Mouse (Mus musculus): Measurements from ENCODE around the gene Rap2a.

DNA sequence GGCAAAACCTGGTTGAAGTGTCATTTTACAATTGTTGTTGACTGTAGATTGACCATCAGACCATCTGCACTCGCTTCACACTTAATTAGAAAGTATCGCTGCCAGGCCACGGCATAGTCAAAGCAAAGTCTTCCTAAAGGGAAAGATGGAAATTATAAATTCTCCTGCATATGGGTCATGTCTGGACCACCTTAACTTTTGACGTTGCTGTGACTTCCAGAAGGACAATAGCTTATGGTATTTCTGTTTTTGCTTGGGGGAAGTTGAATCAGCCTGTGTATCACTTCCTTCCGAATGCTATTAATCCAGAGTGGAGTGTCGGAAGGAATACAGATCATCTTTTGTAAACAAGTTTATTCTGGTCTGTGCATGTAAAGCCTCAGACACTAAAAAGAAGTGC lies 65.6 kb downstream of the Rap2a start:
- no peak for TF ChIP-seq JUN (IDR thresholded peaks at IDR 0.05; ENCODE audit: insufficient read depth, low read depth, low read length)
- no peak for TF ChIP-seq CTCF (conservative IDR thresholded peaks at IDR 0.05 in 1 of 2, IDR thresholded peaks at IDR 0.05 in 1 of 2; ENCODE audit: low read depth in 2 of 2, low read length in 2 of 2)
- TF ChIP-seq ZMIZ1 (IDR thresholded peaks at IDR 0.05; ENCODE audit: low read depth, low read length): no peak
- no peak for TF ChIP-seq NELFE (IDR thresholded peaks at IDR 0.05; ENCODE audit: low read depth, low read length)
- no peak for TF ChIP-seq EP300 (IDR thresholded peaks at IDR 0.05; ENCODE audit: low read length)
- TF ChIP-seq ZC3H11A (IDR thresholded peaks at IDR 0.05; ENCODE audit: low read depth, low read length): no peak
- no peak for TF ChIP-seq ZNF384 (IDR thresholded peaks at IDR 0.05; ENCODE audit: low read depth, low read length)
- TF ChIP-seq POLR2AphosphoS2 (IDR thresholded peaks at IDR 0.05; ENCODE audit: low read depth, low read length): no peak

Measured in CH12.LX (cell line).